Mouse (Mus musculus) megakaryocyte, adult 5-6 weeks (primary cell): ENCODE measurements around the gene Dnaic2. TPM values are rescaled to one million over a fixed set of nuclear protein-coding genes. Genes with fewer than 3 reads are reported as not detected.

Experiments
- ATAC-seq: 2 replicates; pipeline ENCODE4 v1.8.0; 2016; ENCODE audit warnings: mild to moderate bottlenecking, inconsistent platforms; ENCODE audit not compliant: poor library complexity, severe bottlenecking
- total RNA-seq, 2 experiments: library from RNA; stranded (forward) in 1 of 2; stranded (reverse) in 1 of 2; fragments of 153-499, 151-499 nt in 1 of 2; fragments of 221-1000, 200-1000 nt in 1 of 2; gene quantifications; 2 replicates each; pipeline versions ENCODE4 v1.2.3 to v1.2.4; 2015 to 2017

The Dnaic2 gene
- total RNA-seq (2015), result not detected in 2 replicates
- total RNA-seq (2017), result not detected in 2 replicates

- ATAC-seq, result peak; percentile 59; the same call in 1 of the 2 replicates
These were observed at the start of gene Dnaic2 for GRCm38 (mm10) chr11:114726965-114727825. Dnaic2 (plus strand) TSS chr11:114727408.

GRCm38 (mm10) chr11:114679582-114679981, 47.6 kb upstream of the Dnaic2 start:
- no peak for ATAC-seq

DNA sequence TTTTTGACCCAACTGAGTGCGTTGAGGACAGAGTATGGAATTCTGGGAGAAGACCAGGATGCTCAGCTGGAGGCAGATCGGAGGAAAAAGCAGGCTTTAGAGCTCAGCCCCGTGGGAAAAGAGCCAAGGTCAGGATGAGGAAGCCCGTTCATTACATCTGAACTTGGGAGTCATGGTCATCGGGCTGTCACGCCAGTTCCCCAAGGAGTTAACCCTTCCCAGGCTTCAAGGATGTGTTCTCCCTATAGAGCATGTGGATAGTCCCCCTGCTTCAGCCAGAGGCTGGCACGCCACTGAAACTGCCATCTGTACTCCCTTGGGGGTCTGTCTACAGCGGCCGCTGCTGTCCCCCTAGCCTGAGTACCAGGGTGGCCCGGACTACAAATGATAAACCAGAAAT, 46.9 kb upstream of the Dnaic2 start:
- ATAC-seq, result no peak

- no peak for ATAC-seq
These were observed 46.2 kb upstream of the Dnaic2 start for GRCm38 (mm10) chr11:114681054-114681453.

GRCm38 (mm10) chr11:114682321-114682900, 44.8 kb upstream of the Dnaic2 start:
- no peak for ATAC-seq

DNA sequence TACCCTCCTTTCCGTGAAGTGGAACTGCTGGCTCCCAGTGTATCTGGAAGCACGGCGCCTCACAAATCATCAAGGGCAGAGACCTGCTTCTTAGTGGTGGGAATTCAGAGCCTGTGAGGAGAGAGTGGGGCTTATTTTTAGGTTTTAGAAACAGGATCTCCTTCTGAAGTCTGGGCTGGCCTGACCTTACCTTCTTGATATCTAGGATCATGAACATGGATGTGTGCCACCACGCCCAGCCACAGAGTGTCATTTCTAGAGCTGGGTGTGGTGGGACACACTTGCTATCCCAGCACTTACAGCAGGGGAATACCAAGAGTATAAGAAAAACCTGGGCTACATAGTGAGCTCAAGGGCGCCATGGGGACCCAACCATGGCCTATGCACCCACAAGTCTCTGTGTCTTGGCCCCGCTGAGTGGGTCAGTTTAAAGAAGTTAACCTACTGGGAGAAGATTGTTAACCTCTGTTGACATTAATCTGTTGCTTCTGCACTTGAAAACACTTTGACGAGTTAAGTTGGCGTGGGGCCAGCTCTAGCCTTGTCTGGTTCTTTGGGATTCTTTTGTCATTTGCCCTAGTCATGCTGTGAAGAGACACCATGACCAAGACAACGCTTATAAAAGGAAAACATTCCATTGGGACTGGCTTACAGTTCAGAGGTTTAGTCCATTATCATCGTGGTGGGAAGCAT, 44.0 kb upstream of the Dnaic2 start:
- no peak for ATAC-seq

DNA sequence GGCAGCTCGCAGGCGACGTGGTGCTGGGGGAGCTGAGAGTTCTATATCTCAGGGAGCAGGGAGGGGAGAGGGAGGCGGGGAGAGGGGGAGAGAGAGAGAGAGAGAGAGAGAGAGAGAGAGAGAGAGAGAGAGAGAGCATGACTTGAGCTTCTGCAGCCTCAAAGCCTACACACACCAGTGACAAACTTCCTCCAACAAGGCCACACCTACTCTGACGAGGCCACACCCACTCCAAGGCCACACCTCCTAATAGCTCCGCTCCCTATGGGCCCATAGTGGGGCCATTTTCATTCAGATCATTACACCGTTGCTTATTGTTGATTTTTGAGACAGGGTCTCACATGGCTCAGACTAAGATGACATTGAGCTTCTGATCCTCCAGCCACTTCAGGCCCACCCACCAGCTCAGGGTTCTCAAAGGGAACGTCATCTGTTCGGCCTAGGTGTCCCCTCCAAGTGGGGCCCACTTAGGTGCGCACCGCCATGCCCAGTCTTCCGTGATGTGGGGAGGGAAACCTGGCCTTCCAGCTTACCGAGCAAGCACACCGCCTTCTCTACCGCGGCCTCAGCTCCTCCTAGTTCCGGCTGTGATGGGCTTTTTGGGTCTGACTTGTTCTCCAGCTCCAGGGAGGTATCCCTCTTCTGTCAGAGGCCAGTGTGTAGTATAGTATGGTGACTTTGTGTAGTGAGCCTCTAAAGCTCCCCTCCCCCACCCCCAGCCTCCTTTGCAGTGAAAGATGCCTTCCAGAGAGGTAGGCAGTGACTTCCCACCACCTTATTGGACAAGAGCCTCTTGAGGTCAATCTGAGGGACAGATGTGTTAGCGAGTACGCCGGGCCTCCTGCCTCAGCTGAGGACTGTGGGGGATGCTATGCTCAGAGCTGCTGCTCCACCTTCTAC, 43.2 kb upstream of the Dnaic2 start:
- peak; percentile 50 for ATAC-seq

DNA sequence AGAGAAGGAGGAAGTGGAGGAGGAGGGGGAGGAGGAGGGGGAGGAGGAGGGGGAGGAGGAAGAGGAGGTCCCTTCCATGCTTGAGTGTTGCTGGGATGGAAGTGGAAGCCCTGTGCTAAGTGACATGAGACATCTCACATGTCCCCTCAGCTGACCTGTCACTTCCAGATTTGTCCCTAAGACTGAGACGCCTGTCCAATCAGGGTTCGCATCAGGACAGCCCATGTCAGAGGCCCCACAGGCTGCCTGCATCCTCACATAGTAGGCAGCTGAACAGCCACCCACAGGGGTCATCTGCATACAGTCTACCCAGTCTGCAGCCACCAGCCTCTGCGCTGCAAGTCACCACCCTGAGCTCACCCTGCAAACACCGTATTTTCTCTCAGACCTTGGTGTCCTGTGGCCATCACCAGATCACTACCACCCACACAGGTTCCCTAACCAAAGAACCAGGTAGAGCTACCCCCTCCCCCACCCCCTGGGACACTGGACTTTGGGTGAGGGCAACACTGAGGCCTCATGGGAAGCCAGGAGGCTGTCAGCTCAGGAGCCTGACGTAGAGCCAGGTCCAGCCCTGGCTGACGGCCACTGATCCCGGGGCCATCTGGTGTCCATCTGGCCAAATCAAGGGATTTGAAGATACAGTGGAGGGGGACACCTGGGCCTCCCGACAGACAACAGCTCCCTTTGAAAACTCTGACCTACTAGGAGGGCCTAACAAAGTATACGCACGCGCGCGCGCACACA, 42.4 kb upstream of the Dnaic2 start:
- ATAC-seq, result peak; percentile 37; the same call in 1 of the 2 replicates

GRCm38 (mm10) chr11:114685526-114686040, 41.6 kb upstream of the Dnaic2 start:
- ATAC-seq, result no peak

GRCm38 (mm10) chr11:114686221-114686959, 40.8 kb upstream of the Dnaic2 start:
- no peak for ATAC-seq

- no peak for ATAC-seq
These were observed 39.5 kb upstream of the Dnaic2 start for GRCm38 (mm10) chr11:114687574-114688188.

DNA sequence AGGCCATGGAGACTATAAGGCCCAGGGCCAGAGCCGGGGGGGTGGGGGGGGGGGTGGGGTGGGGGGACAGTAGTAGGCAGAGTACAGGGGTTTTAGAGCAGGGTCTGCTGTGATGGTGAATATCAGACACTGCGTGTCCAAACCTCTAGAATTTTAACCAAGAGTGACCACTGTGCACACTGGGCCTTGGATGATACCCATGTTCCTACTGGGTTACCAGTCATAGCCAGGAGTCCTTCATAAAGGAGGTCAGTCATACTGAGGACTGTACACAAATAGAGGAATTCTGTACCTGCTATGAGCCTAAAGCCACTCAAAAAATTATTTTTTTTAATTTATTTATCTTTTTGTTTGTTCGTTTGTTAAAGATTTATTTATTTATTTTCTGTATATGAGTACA, 38.5 kb upstream of the Dnaic2 start:
- ATAC-seq, result no peak

- no peak for ATAC-seq
These were observed 37.0 kb upstream of the Dnaic2 start for GRCm38 (mm10) chr11:114690192-114690591.

- ATAC-seq, result no peak
These were observed 35.6 kb upstream of the Dnaic2 start for GRCm38 (mm10) chr11:114691454-114692182.

GRCm38 (mm10) chr11:114692601-114693000, 34.6 kb upstream of the Dnaic2 start:
- ATAC-seq, result no peak

- ATAC-seq, result no peak
These were observed 33.8 kb upstream of the Dnaic2 start for GRCm38 (mm10) chr11:114693456-114693855.

DNA sequence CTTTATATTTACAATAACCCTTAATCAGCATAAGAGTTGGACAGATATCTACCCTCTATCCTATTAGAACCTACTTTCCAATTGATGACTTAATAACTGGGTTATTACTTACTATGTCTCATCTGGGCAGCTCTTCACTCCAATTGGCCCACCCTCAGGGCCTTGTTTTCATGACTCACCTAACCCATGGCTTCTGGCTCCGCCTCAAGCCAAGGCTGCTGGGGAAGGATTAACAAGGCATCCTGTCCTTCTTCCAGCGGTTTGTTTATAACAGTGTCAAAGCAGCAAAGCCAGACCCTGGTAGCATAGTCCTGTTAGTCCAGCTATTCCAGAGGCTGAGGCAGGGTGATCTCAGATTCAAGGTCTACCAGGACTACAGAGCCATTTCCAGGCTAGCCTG, 32.8 kb upstream of the Dnaic2 start:
- no peak for ATAC-seq

DNA sequence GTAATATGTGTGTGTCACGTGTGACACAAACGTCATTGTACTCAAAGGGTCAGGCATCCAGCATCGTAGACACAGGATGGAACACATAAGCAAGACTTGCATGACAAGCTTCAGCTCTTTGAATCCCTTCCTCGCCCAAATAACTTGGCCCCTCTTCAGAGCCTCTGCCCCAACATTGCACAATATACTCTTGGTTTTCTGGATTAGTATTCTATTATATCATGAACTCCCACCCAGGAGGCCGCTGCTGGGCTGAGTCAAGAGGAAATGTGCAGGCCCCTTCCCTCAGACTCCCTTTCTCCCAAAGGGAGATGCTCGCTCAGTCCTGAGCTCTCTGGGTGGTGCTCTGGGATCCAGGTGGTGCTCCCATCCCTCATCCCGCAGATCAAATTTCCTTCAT, 28.7 kb upstream of the Dnaic2 start:
- ATAC-seq, result no peak
